Mouse (Mus musculus): ENCODE measurements around the gene 1700016H13Rik. TPM values are rescaled to one million over a fixed set of nuclear protein-coding genes. Genes with fewer than 3 reads are reported as not detected.
A peak's percentile ranks its signal among the peaks of the same experiment; 100 is the strongest.

Gene 1700016H13Rik
- total and polyA plus RNA-seq, 2 experiments from 2014 or later: 0.30 TPM; not detected in 1

- Histone ChIP-seq H3K27me3 (ENCODE audit: insufficient read depth, low read length) (no peaks in the 10 kb centered on the region), H3K9me3 (ENCODE audit: low read length) (no peaks in the 10 kb centered on the region), H3K4me1 (ENCODE audit: insufficient read depth, low read length) (no peaks in the 10 kb centered on the region), H3K27ac (ENCODE audit: low read depth, low read length) (no peak overlapping the region), H3K4me2 (ENCODE audit: low read depth, low read length, poor library complexity, severe bottlenecking) (no peak overlapping the region), H3K9ac (replicated peaks; ENCODE audit: low read length, poor library complexity, severe bottlenecking) (no peak overlapping the region), H3K36me3 (ENCODE audit: insufficient read depth, low read length) (no peaks in the 10 kb centered on the region), H3K4me3 (ENCODE audit: low read depth, low read length) (no peak overlapping the region)
- WGBS: 90% methylated on average over 10 of the region's 10 CpGs
- DNase-seq (ENCODE audit: low spot score) (no peak), ATAC-seq (ENCODE audit: low FRiP score) (no peak)
- no peak for TF ChIP-seq CTCF (IDR thresholded peaks at IDR 0.05)
These were observed 44.8 kb downstream of the 1700016H13Rik start for GRCm38 (mm10) chr5:103610856-103611472.

GRCm38 (mm10) chr5:103610148-103610547 is 45.7 kb downstream of the 1700016H13Rik start:
- H3K4me1 ChIP-seq (ENCODE audit: insufficient read depth, low read length): no peaks in the 10 kb centered on the region
- H3K36me3 ChIP-seq (ENCODE audit: insufficient read depth, low read length): no peaks in the 10 kb centered on the region
- no peak overlapping the region for H3K4me3 ChIP-seq (ENCODE audit: low read depth, low read length)
- no peak overlapping the region for H3K4me2 ChIP-seq (ENCODE audit: low read depth, low read length, poor library complexity, severe bottlenecking)
- no peaks in the 10 kb centered on the region for H3K27me3 ChIP-seq (ENCODE audit: insufficient read depth, low read length)
- no peak for TF ChIP-seq CTCF (IDR thresholded peaks at IDR 0.05)
- no peak for DNase-seq (ENCODE audit: low spot score)
- WGBS: 70% methylated on average over 5 of the region's 5 CpGs
- H3K27ac ChIP-seq (ENCODE audit: low read depth, low read length): no peak overlapping the region
- no peaks in the 10 kb centered on the region for H3K9me3 ChIP-seq (ENCODE audit: low read length)
- no peak for ATAC-seq (ENCODE audit: low FRiP score)
- H3K9ac ChIP-seq (replicated peaks; ENCODE audit: low read length, poor library complexity, severe bottlenecking): no peak overlapping the region

- WGBS: 86% methylated on average over 7 of the region's 7 CpGs
- no peak overlapping the region for H3K4me3 ChIP-seq (ENCODE audit: low read depth, low read length)
- H3K4me1 ChIP-seq (ENCODE audit: insufficient read depth, low read length): no peaks in the 10 kb centered on the region
- no peaks in the 10 kb centered on the region for H3K36me3 ChIP-seq (ENCODE audit: insufficient read depth, low read length)
- no peaks in the 10 kb centered on the region for H3K27me3 ChIP-seq (ENCODE audit: insufficient read depth, low read length)
- no peak for ATAC-seq (ENCODE audit: low FRiP score)
- DNase-seq (ENCODE audit: low spot score): no peak
- no peak overlapping the region for H3K4me2 ChIP-seq (ENCODE audit: low read depth, low read length, poor library complexity, severe bottlenecking)
- TF ChIP-seq CTCF (IDR thresholded peaks at IDR 0.05): no peak
- H3K27ac ChIP-seq (ENCODE audit: low read depth, low read length): no peak overlapping the region
- no peak overlapping the region for H3K9ac ChIP-seq (replicated peaks; ENCODE audit: low read length, poor library complexity, severe bottlenecking)
- H3K9me3 ChIP-seq (ENCODE audit: low read length): no peaks in the 10 kb centered on the region
These were observed 50.1 kb downstream of the 1700016H13Rik start for GRCm38 (mm10) chr5:103605707-103606106.

GRCm38 (mm10) chr5:103603115-103603893 is 52.5 kb downstream of the 1700016H13Rik start:
- Histone ChIP-seq H3K36me3 (ENCODE audit: insufficient read depth, low read length) (no peaks in the 10 kb centered on the region), H3K4me1 (ENCODE audit: insufficient read depth, low read length) (no peaks in the 10 kb centered on the region), H3K9ac (replicated peaks; ENCODE audit: low read length, poor library complexity, severe bottlenecking) (no peak overlapping the region), H3K4me3 (ENCODE audit: low read depth, low read length) (no peak overlapping the region), H3K27me3 (ENCODE audit: insufficient read depth, low read length) (no peaks in the 10 kb centered on the region), H3K9me3 (ENCODE audit: low read length) (no peaks in the 10 kb centered on the region), H3K27ac (ENCODE audit: low read depth, low read length) (no peak overlapping the region), H3K4me2 (ENCODE audit: low read depth, low read length, poor library complexity, severe bottlenecking) (no peak overlapping the region)
- WGBS: 41% methylated on average over 11 of the region's 11 CpGs
- no peak for TF ChIP-seq CTCF (IDR thresholded peaks at IDR 0.05)
- peak; percentile 71 for DNase-seq (ENCODE audit: low spot score)
- peak; percentile 65 for ATAC-seq (ENCODE audit: low FRiP score)

GRCm38 (mm10) chr5:103598881-103599280 is 56.9 kb downstream of the 1700016H13Rik start:
- no peaks in the 10 kb centered on the region for H3K36me3 ChIP-seq (ENCODE audit: insufficient read depth, low read length)
- H3K9me3 ChIP-seq (ENCODE audit: low read length): no peaks in the 10 kb centered on the region
- DNase-seq (ENCODE audit: low spot score) (no peak), ATAC-seq (ENCODE audit: low FRiP score) (no peak)
- no peak overlapping the region for H3K4me3 ChIP-seq (ENCODE audit: low read depth, low read length)
- no peak overlapping the region for H3K4me2 ChIP-seq (ENCODE audit: low read depth, low read length, poor library complexity, severe bottlenecking)
- WGBS: 87% methylated on average over 5 of the region's 5 CpGs
- H3K4me1 ChIP-seq (ENCODE audit: insufficient read depth, low read length): peaks cover 4% of the 10 kb centered on the region; the same call in 1 of the 2 replicates
- no peak for TF ChIP-seq CTCF (IDR thresholded peaks at IDR 0.05)
- no peak overlapping the region for H3K9ac ChIP-seq (replicated peaks; ENCODE audit: low read length, poor library complexity, severe bottlenecking)
- no peaks in the 10 kb centered on the region for H3K27me3 ChIP-seq (ENCODE audit: insufficient read depth, low read length)
- no peak overlapping the region for H3K27ac ChIP-seq (ENCODE audit: low read depth, low read length)

GRCm38 (mm10) chr5:103598264-103598663 is 57.5 kb downstream of the 1700016H13Rik start:
- Histone ChIP-seq H3K27me3 (ENCODE audit: insufficient read depth, low read length) (no peaks in the 10 kb centered on the region), H3K9me3 (ENCODE audit: low read length) (no peaks in the 10 kb centered on the region), H3K4me1 (ENCODE audit: insufficient read depth, low read length) (peaks cover 4% of the 10 kb centered on the region; the same call in 1 of the 2 replicates), H3K27ac (ENCODE audit: low read depth, low read length) (no peak overlapping the region), H3K4me2 (ENCODE audit: low read depth, low read length, poor library complexity, severe bottlenecking) (no peak overlapping the region), H3K4me3 (ENCODE audit: low read depth, low read length) (no peak overlapping the region), H3K36me3 (ENCODE audit: insufficient read depth, low read length) (no peaks in the 10 kb centered on the region), H3K9ac (replicated peaks; ENCODE audit: low read length, poor library complexity, severe bottlenecking) (no peak overlapping the region)
- ATAC-seq (ENCODE audit: low FRiP score) (no peak), DNase-seq (ENCODE audit: low spot score) (no peak)
- WGBS: 92% methylated on average over 9 of the region's 9 CpGs
- TF ChIP-seq CTCF (IDR thresholded peaks at IDR 0.05): no peak

Other genes with a start within 250 kb of the 1700016H13Rik start
- gene Ptpn13, start 230.8 kb downstream of the 1700016H13Rik start, total RNA-seq (2014; rRNA removed): 14.1 and 18.0 TPM in 2 replicates
- 1.9 and 2.6 TPM in 2 replicates for gene Ptpn13, start 230.8 kb downstream of the 1700016H13Rik start, polyA plus RNA-seq (2015; fragmentation: Nextera tagmentation; extraction: Ambion mirVana)
- 1.7 TPM in 1 of 2 replicates, not detected in the other for gene Slc10a6, start 26.6 kb downstream of the 1700016H13Rik start, total RNA-seq (2014; rRNA removed)
- not detected in 2 replicates for gene Slc10a6, start 26.6 kb downstream of the 1700016H13Rik start, polyA plus RNA-seq (2015; fragmentation: Nextera tagmentation; extraction: Ambion mirVana)
- gene Aff1, start 36.4 kb upstream of the 1700016H13Rik start, total RNA-seq (2014; rRNA removed): 5.7 and 6.4 TPM in 2 replicates
- gene Aff1, start 36.4 kb upstream of the 1700016H13Rik start, polyA plus RNA-seq (2015; fragmentation: Nextera tagmentation; extraction: Ambion mirVana): 0.82 and 1.6 TPM in 2 replicates

All from midbrain, postnatal 0 days (tissue).